Comparison of ENCODE assay signal across 8 mouse cellular contexts in the genomic region with DNA sequence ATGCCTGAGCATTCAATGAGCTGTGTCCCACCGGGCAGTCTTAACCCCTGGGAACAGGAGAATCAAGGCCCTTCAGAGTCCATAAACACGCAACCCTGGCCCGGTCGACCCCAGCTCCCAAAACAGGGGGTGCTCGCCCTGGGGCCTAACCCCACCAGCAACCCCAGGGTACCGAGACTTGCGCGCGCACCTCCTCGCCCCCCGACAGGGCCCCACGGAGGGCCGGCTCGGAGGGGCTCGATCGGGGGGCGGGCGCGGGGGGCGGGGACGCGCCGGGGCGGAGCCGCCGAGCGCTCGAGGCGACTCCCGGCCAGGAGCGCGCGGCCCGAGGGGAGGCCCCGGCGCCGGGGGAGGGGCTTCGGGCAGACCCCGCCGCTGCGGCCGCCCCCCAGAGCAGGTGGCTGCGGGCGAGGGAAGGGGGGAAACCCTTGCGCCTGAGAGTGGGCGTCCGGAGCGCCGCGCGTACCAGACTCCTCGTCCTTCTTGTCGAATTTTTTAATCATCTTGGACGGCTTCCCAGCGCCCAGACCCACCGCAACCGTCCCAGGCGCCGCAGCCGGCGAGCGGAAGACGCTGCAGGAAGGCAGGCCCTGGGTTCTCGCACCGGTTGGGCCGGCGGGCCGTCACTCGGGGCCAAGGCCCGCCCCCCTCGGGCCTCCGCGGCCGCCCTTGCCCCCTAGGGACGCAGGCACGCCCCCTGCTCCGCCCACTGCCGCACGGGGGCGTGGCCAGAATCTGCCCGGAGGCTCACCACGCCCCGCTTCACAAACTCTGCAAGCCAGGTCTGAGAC. TPM values are rescaled to one million over a fixed set of nuclear protein-coding genes. Genes with fewer than 3 reads are reported as not detected.
DNase-seq lines count a peak whose midpoint lies in the region; ATAC-seq and TF ChIP-seq lines count a peak whose summit lies in the region.

Gene Copg2, minus strand, starts transcription at position 600 of the 791 bp plus-strand sequence.

- peak; percentile 98 for ATAC-seq in Patski
- ATAC-seq in hindbrain, embryonic 14.5 days (ENCODE audit: low FRiP score) = peak; percentile 97

- H3K4me3 ChIP-seq in hindbrain, embryonic 14.5 days (replicated peaks; ENCODE audit: low read length) = peak within 1 kb of the TSS; percentile 76

- 1% methylated on average over 74 of the region's 83 CpGs for WGBS in hindbrain, embryonic 14.5 days

- peaks cover 9% of the 10 kb centered on the region; the same call in 1 of the 2 replicates for H3K4me1 ChIP-seq in hindbrain, embryonic 14.5 days (replicated peaks; ENCODE audit: control insufficient read depth, insufficient read depth, low read length)

- peaks cover 11% of the 10 kb centered on the region for H3K27me3 ChIP-seq in Patski
- H3K27me3 ChIP-seq in hindbrain, embryonic 14.5 days (ENCODE audit: control insufficient read depth, insufficient read depth, low read length) = no peaks in the 10 kb centered on the region

- H3K9me3 ChIP-seq in hindbrain, embryonic 14.5 days (ENCODE audit: control insufficient read depth, low read length) = no peaks in the 10 kb centered on the region

- H3K9ac ChIP-seq in hindbrain, embryonic 14.5 days = peak within 1 kb of the TSS; percentile 86

- CTCF ChIA-PET in Patski (lab: Charles Lee) = no interaction called here

- H3K4me2 ChIP-seq in hindbrain, embryonic 14.5 days (replicated peaks) = peak within 1 kb of the TSS; percentile 58

- DNase-seq in Patski (ENCODE audit: low read depth, low spot score) = peak; percentile 51
- DNase-seq in cerebellum, postnatal 14 days = peak; percentile 93 to 96
- peak; percentile 84 to 90 for DNase-seq in frontal cortex, postnatal 25 days (ENCODE audit: low spot score in 2 of 2)
- DNase-seq in hindbrain, embryonic 14.5 days (ENCODE audit: low spot score) = peak; percentile 95
- DNase-seq in layer of hippocampus, postnatal 36 days = peak; percentile 95 to 96
- peak; percentile 95 for DNase-seq in lung, postnatal 36 days
- DNase-seq in retina, postnatal 1 day = peak; percentile 97
- DNase-seq in urinary bladder, adult 18-20 months (ENCODE audit: low spot score in 2 of 2) = peak; percentile 92 to 95

- POLR2A ChIA-PET in Patski (lab: Charles Lee) = interaction anchor here (0.7 kb wide), 1 partner anchor 414 kb away, joined by 3 read pairs; no protein-coding TSS in a partner anchor

- H3K27ac ChIP-seq in hindbrain, embryonic 14.5 days = peak within 1 kb of the TSS; percentile 97

- no peaks in the 10 kb centered on the region for H3K36me3 ChIP-seq in hindbrain, embryonic 14.5 days (replicated peaks; ENCODE audit: control insufficient read depth, insufficient read depth)

- no peak for TF ChIP-seq CTCF in Patski (IDR thresholded peaks at IDR 0.05)

- in situ Hi-C loops in Patski (cut with MboI; ENCODE audit: low pct_unique_long_range_greater_than_20kb) = no loop called here

RNA-seq across cellular contexts. Expression of gene Copg2, which starts in this region (rescaled TPM):
- 58.4 TPM for polyA plus RNA-seq in Patski (2021)
- polyA plus RNA-seq in hindbrain, embryonic 14.5 days (2014; fragmentation: Nextera tagmentation; extraction: Ambion mirVana) = 32.6 and 37.9 TPM in 2 replicates
- 10 to 100 TPM; 76.6 to 79.9 TPM for total RNA-seq in layer of hippocampus, postnatal 36 days (2021)

Comparison
In these comparisons a context has a peak if more than half of its experiments do, and no peak if none do; other contexts are left out.
1. Peak in every context shown above with its lines: DNase-seq, ATAC-seq, H3K4me3 ChIP-seq and H3K27ac ChIP-seq.